Mouse (Mus musculus): ENCODE measurements around the gene Nrp2.
A peak's percentile ranks its signal among the peaks of the same experiment; 100 is the strongest.

Nrp2 gene

GRCm38 (mm10) chr1:62820170-62820569 is 117.1 kb downstream of the Nrp2 start:
- no peak for DNase-seq (ENCODE audit: low spot score)

GRCm38 (mm10) chr1:62821509-62822398 is 118.7 kb downstream of the Nrp2 start:
- no peak for DNase-seq (ENCODE audit: low spot score)

- DNase-seq (ENCODE audit: low spot score): peak; percentile 33
Measured at GRCm38 (mm10) chr1:62823549-62824195, 120.6 kb downstream of the Nrp2 start.

DNA sequence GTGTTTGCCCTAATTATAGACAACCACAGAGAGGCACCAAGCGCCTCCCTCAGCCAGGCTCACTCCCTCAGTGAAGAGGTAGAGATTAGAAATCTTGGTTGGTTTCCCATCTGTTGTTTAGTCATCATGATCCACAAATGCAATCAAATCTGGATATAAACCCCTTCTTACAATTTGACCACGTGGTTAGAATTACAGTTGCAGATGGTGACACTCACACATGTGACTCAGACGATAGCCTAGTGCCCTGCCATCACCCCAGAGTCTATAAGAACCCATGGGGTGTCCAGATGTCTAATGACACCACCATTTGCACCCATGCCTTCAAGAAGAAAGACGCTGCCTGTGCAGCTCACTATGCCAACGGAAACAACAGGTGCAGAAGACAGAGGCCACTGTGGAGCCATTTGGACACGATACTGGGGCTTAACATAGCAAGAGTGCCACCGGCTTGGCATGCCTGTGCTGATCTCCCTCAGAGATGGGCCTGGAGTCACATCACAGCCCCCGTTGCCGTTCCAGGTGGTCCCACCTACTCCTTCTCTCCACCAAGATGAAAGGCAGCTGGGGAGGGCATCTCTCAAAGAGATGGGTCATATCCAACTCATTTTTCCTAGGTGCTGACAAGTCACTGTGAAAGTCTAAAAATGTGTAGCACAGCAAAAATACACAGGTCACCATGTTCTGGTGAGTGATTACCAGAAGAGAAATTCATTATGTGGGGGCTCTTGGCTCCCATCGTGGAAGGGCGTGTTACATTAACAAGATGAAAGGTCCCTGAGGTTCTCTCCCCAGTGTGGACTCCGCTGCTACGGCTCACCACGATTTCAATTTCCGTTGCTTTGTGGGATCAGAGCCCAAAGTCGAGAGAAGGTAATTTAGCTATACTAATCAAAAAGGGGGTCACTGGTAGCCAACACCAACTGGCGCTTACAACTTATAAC is 123.0 kb downstream of the Nrp2 start:
- DNase-seq (ENCODE audit: low spot score): no peak

DNA sequence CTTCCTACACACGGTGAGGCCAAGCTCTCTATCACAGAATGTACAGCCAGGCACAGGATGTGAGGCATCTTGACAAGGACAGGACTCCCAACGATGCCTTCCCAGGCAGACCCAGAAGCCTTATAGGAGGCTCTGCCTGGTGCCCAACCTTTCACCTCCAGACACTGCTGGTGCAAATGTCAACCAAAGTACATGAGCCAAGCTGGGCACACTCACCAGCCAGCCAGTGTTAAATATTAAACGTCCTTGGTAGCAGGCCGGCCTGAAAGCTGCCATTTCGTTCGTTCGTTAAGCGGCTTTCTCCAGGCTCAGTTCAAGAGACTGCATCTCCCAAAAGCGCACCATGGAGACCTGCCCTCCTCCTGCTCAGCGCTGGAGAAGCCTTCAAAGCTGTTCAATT is 124.2 kb downstream of the Nrp2 start:
- no peak for DNase-seq (ENCODE audit: low spot score)

DNA sequence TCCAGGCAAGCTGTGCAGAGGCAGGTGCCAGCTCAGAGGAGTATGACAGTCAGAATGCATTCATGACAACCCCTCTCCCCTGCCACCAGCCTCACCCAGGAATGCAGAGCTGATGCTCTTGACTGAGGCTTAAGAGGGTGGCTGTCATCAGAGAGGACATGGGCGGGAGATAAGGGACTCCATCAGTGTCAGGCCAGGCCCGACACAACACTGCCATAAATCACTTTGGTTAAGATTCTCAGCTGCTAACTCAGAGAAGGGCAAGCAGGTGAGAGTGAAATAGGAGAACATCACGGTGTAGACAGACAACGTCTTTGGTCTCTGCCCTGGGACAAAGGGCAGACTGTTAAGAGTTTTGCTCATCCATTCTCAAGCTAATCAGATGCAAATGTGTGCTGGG is 125.1 kb downstream of the Nrp2 start:
- no peak for DNase-seq (ENCODE audit: low spot score)

DNA sequence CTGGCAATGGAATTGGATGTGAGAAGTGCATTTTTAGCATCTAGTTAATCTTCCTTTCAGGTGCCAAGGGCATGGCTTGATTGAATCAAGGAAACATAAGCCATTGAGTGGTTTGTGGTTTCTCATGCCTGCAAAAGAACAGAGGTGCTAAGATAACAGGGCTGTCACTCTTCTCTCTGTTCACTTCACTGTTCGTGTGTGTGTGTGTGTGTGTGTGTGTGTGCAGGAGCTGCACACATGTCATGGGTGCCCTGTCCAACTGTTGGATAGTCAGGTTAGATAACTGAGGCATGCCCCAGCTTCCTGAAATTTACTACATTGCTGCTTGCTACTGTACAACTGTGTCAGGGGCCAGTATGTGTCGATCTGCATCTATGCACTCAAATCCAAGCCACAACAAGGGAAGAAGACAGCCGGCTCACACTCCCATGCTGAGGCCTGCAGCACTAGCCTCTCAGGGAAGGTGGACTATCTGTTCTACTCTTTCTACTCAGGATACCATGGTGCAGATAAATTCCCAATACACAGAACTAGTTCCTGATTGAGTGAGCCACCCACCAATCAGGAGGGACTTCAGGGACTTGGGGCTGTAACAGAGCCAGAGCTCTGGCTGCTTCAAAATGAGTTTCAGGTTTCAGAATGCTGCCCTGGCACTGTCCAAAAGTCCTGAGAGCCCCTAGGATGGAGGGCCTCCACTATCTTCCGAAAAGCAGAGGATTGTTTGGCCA is 126.8 kb downstream of the Nrp2 start:
- DNase-seq (ENCODE audit: low spot score): no peak

- no peak for DNase-seq (ENCODE audit: low spot score)
Measured at GRCm38 (mm10) chr1:62830418-62830769, 127.3 kb downstream of the Nrp2 start.

DNA sequence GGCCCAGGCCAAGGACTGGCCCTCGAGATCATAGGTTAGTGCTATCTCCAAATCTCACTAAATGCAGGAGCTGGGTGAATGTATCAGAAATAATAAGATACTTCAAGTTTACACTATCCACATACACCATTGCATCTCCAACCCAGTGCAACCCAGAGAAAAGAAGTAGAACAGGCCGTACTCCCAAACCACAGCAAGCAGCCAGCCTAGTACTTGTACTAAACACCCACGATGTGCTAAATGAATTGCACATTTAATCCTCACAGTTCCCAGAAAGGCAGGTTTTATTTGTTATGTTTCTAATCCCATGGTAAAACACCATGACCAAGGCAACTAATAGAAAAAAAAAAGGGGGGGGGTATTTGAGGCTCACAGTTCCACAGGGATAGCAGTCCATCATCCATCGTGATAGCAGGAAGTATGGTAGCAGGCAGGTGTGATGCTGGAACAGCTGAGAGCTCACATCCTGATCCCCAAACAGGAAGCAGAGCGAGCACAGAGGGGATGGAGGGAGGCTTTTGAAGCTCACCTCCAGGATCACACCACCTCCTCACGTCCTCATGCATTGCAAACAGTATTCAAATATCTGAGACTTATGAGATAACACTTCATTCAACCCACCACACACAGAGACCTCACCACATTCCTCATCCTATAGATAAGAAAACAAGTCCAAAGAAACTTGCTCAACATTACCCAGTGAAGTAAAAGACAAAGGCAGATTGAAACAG is 128.8 kb downstream of the Nrp2 start:
- no peak for DNase-seq (ENCODE audit: low spot score)

- DNase-seq (ENCODE audit: low spot score): no peak
Measured at GRCm38 (mm10) chr1:62833356-62833755, 130.3 kb downstream of the Nrp2 start.

GRCm38 (mm10) chr1:62834443-62835185 is 131.5 kb downstream of the Nrp2 start:
- DNase-seq (ENCODE audit: low spot score): no peak

DNA sequence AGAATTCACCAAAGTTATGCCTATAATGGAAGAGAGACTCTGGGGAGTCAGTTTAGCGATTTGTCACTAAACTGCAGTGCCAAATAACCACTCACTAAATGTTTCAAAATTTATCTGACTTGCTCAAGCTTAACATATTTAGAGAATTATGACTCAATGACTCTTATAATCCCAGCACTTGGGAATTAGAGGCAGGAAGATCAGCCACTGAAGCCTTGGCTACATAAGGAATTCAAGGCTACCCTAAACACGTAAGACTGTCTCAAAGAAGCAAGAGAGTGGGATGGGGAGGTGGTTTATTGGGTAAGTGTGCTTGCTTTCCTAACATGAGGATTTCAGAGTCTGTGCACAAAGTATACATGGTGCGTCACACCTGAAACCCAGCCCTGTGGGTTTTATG is 135.0 kb downstream of the Nrp2 start:
- no peak for DNase-seq (ENCODE audit: low spot score)

- no peak for DNase-seq (ENCODE audit: low spot score)
Measured at GRCm38 (mm10) chr1:62838631-62839030, 135.5 kb downstream of the Nrp2 start.

DNA sequence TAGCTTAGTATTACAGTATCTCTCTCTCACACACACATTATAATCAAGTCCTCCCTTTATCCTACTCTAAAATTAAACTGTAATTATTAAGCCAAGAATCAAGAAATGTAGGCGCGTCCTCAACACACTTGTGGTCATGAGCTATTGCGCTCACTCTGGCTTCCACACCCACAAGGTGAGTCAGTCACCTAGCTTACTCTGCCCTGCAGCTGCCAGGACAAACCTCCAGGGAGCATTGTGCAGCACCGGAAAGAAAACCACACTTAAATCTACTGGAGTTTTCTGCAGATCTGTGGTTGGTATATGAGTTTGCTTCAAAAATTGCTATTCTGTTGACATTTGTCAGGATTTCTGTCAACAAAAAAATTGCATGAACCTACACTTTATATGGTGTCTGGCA is 140.1 kb downstream of the Nrp2 start:
- DNase-seq (ENCODE audit: low spot score): no peak

DNA sequence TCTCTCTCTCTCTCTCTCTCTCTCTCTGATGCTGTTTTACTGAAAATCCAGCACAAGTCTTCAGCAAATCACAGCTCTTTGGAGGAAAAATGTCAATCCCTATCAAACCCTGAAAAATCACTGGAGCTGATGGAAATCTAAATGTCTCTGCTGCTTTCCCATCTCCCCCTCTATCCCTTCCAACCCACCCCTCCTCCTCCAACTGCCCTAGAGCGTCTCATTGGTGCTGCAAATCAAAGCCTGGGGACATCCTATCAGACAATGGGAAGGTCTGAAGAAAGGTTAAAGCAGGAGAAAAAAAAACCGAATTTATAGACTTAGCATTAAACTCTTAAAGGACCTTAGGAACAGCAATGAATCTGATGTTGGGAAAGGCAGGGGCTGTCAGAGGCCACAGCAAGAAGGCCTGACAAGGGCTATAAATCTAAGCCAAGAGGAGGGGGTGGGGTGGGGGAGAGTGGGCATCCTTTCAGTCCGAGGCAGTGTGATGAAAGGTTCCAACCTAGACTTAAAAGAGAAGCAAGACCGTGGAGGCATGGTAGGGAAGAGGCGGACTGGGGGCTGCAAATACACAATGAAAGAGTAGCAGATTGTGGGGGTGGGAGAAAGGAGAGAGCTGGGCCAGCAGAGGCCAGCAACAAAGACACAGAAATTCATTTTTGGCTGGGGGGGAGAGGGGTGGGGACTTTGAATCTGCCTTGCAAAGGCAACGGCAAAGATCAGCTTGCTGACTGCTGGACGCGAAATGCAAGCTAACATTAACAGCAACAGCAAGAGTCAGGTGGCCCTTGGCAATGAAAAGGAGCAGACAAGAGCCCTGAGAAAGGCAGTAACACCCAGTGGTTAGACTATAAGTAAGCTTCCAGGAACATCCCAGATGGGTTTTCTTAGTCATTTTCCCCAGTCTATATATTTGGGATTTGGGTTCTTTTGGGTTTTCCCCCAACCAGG is 148.2 kb downstream of the Nrp2 start:
- no peak for DNase-seq (ENCODE audit: low spot score)

DNA sequence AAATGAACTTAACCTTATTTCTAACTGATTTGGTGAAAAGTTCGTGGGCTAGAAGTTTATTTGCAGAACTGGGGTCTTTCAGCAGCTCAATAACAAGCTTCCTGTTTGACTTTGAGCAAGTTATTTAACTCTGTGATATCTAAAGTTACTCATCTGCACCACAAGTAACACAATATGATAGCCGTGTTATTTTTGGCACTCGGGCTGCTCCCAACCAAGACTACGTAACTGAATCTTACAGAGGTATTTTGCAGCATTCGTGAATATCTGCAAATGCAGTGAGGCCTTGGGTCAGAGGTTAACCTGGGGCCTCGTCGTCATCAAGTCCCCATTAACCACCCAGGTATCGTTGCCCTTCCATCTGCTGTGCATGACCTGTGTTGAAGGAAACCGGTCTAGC is 150.3 kb downstream of the Nrp2 start:
- no peak for DNase-seq (ENCODE audit: low spot score)

DNA sequence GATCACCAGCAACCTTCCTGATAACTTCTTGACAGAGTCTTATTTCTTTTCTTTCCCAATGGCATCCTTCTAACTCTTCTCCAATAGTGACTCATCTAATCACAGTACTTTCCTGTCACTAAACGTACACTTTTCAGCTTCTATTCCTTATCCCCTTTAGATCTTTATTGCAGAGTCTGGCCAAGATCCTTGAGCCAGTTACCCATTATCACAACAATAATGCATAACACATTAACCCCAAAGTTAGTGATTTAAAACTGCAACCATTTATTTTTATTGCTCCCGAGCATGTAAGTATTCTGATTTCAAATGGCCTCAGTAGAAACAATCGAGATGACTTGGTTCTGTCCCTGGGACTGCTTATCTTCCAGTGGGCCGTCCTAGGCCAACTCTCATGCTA is 150.9 kb downstream of the Nrp2 start:
- DNase-seq (ENCODE audit: low spot score): no peak

- DNase-seq (ENCODE audit: low spot score): peak; percentile 25
Measured at GRCm38 (mm10) chr1:62859098-62859497, 156.0 kb downstream of the Nrp2 start.

All from lung, postnatal 25 days (tissue).